Mouse (Mus musculus) heart, adult 2 months (tissue): Measurements from ENCODE around the gene Krtap4-1.

ENCODE experiments used
- CTCF ChIP-seq: fragments of 200-600 bp; IDR thresholded peaks from 2 replicates; pipeline ENCODE4 v1.8.1; 2022; ENCODE audit warnings: antibody characterized with exemption, mild to moderate bottlenecking, moderate library complexity
- EP300 ChIP-seq: fragments of 200-500 bp; IDR thresholded peaks from 2 replicates; pipeline ENCODE4 v1.6.1; 2011; ENCODE audit warnings: low read depth, low read length, control low read depth; ENCODE audit not compliant: insufficient read depth
- POLR2A ChIP-seq: fragments of 200-500 bp; IDR thresholded peaks from 2 replicates; pipeline ENCODE4 v1.6.1; 2011; ENCODE audit warnings: mild to moderate bottlenecking, low read depth, low read length, control low read depth; ENCODE audit not compliant: insufficient read depth

GRCm38 (mm10) chr11:99640926-99641325 lies 12.9 kb upstream of the Krtap4-1 start:
- no peak for TF ChIP-seq POLR2A
- TF ChIP-seq EP300 = no peak
- no peak for TF ChIP-seq CTCF
